Mouse (Mus musculus) testis, adult 2 months (tissue): Measurements from ENCODE around the gene Micu2. TPM values are rescaled to one million over a fixed set of nuclear protein-coding genes. Genes with fewer than 3 reads are reported as not detected.

Source experiments
- H3K27ac ChIP-seq: fragments of 200-500 bp; 2 replicates; pipeline ENCODE4 v1.5.1; 2012; ENCODE audit warnings: low read depth, low read length; ENCODE audit not compliant: control insufficient read depth, insufficient read depth
- H3K27me3 ChIP-seq: fragments of 200-500 bp; 2 replicates; pipeline ENCODE4 v1.6.1; 2012; ENCODE audit warnings: mild to moderate bottlenecking, low read length, moderate library complexity; ENCODE audit not compliant: control insufficient read depth, insufficient read depth
- H3K36me3 ChIP-seq: fragments of 200-500 bp; 2 replicates; pipeline ENCODE4 v1.6.1; 2012; ENCODE audit warnings: mild to moderate bottlenecking, low read length; ENCODE audit not compliant: control insufficient read depth, insufficient read depth
- H3K4me1 ChIP-seq: fragments of 200-500 bp; 2 replicates; pipeline ENCODE4 v1.6.1; 2012; ENCODE audit warnings: low read length; ENCODE audit not compliant: control insufficient read depth, insufficient read depth
- H3K4me3 ChIP-seq: fragments of 200-500 bp; 2 replicates; pipeline ENCODE4 v1.5.1; 2012; ENCODE audit warnings: low read depth, mild to moderate bottlenecking, low read length, moderate library complexity, mixed read lengths; ENCODE audit not compliant: control insufficient read depth
- CTCF ChIP-seq: fragments of 200-500 bp; IDR thresholded peaks from 2 replicates; pipeline ENCODE4 v1.5.1; 2012; ENCODE audit warnings: low read depth, mild to moderate bottlenecking, inconsistent platforms, low read length, moderate library complexity; ENCODE audit not compliant: control insufficient read depth, insufficient read depth, insufficient replicate concordance
- POLR2A ChIP-seq: fragments of 200-500 bp; IDR thresholded peaks from 2 replicates; pipeline ENCODE4 v1.6.1; 2012; ENCODE audit warnings: low read depth, mild to moderate bottlenecking, inconsistent platforms, low read length, moderate library complexity; ENCODE audit not compliant: control insufficient read depth
- polyA plus RNA-seq: library from polyadenylated mRNA; depleted of rRNA; stranded (reverse); fragments of >200 nt; gene quantifications from 2 replicates; pipeline ENCODE4 v1.2.3, GENCODE M21; 2012

Gene Micu2
- polyA plus RNA-seq, 1 experiment, result 6.9 TPM

DNA sequence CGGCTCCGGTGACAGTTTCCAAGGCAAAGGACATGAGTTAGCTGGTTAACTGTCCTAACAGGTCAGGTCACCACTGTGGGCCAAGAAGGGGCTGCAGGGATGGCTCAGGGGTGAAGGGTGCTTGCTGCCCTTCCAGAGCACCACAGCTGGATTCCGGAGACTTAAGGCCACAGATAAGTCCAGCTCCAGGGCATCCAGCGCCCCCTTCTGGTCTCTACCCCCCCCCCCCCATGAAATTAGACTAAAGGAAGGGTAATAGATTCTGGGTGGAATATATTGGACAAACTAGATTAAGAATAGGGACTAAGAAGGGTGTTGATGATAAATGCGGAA lies 306 bp upstream of the Micu2 start:
- peak; percentile 9; the same call in 1 of the 2 replicates for TF ChIP-seq CTCF
- TF ChIP-seq POLR2A, result no peak
- Histone ChIP-seq H3K36me3 (no peaks in the 10 kb centered on the region), H3K27ac (peak overlapping the region; percentile 97), H3K27me3 (no peaks in the 10 kb centered on the region), H3K4me1 (peaks cover 3% of the 10 kb centered on the region), H3K4me3 (peak overlapping the region; percentile 95)

DNA sequence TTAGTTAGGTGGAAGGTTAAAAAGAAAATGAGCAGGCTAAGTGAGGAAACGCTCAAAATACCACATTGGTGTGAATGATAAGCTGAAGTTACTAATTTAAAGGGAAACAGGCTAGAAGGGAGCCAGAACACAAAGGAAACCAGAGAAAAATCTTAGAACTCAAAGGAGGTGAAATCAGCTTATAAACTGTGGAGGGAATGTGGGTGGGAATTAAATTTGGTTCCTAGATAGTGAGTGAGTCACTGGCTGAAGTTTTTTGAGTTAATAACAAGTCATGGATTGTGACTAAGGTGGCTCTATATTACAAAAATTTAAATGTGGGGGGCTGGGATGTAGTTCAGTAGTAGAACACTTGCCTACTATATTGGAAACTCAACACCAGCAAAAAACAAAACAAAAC lies 1.6 kb downstream of the Micu2 start:
- Histone ChIP-seq H3K27ac (no peak overlapping the region), H3K4me1 (peaks cover 3% of the 10 kb centered on the region), H3K27me3 (no peaks in the 10 kb centered on the region), H3K4me3 (no peak overlapping the region), H3K36me3 (no peaks in the 10 kb centered on the region)
- TF ChIP-seq POLR2A (no peak), CTCF (no peak)

- Histone ChIP-seq H3K4me3 (no peak overlapping the region), H3K36me3 (no peaks in the 10 kb centered on the region)
- TF ChIP-seq POLR2A (no peak), CTCF (no peak)
These were observed 2.9 kb downstream of the Micu2 start for GRCm38 (mm10) chr14:57996210-57996609.

DNA sequence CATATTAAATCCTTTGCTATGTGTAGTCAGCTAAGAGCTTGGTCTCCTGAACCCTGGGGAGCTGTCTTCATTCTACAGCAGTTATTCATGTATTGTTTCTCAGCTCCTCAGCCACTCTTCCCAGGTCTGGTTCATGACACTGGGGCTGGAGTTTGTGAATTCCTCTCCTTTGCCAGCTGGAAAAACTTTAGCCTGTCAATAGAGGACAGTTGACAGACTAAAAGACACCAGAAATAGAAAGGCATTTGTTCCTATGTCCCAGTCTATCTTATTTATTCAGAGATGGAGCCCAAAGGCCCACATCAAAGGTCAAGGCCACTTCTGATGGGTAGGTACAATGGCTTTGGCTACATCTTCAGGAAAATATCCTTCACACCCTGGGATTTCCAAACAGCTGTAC lies 7.3 kb downstream of the Micu2 start:
- TF ChIP-seq POLR2A (no peak), CTCF (no peak)
- H3K4me3 ChIP-seq, result no peak overlapping the region
- no peak overlapping the region for H3K27ac ChIP-seq
- no peaks in the 10 kb centered on the region for H3K36me3 ChIP-seq
- H3K27me3 ChIP-seq, result no peaks in the 10 kb centered on the region
- no peaks in the 10 kb centered on the region for H3K4me1 ChIP-seq

More at GRCm38 (mm10) chr14:57996210-57996609, 2.9 kb downstream of the Micu2 start:
- H3K27ac ChIP-seq, result no peak overlapping the region
- H3K27me3 ChIP-seq, result no peaks in the 10 kb centered on the region
- H3K4me1 ChIP-seq, result peaks cover 3% of the 10 kb centered on the region

DNA sequence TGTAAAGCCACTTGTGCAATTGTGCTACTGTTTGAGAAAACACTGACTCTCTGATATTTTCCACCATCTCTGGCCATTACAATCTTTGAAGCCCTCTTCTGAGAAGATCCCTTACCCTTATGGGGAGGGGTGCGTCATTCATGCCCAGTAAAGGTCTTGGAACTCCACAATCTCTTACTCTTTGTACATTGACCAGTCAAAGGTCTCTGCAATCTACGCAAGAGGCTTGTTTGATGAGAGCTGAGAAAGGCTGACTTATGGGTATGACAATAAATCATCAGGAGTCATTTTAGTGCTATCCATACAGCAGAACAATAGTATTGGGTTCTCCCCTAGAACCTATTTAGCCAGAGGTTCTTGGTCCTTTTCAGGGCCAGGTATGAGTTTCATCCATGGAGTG lies 9.9 kb downstream of the Micu2 start:
- Histone ChIP-seq H3K4me3 (no peak overlapping the region), H3K4me1 (no peaks in the 10 kb centered on the region), H3K36me3 (no peaks in the 10 kb centered on the region), H3K27ac (no peak overlapping the region), H3K27me3 (no peaks in the 10 kb centered on the region)
- TF ChIP-seq POLR2A, result no peak
- TF ChIP-seq CTCF, result no peak

DNA sequence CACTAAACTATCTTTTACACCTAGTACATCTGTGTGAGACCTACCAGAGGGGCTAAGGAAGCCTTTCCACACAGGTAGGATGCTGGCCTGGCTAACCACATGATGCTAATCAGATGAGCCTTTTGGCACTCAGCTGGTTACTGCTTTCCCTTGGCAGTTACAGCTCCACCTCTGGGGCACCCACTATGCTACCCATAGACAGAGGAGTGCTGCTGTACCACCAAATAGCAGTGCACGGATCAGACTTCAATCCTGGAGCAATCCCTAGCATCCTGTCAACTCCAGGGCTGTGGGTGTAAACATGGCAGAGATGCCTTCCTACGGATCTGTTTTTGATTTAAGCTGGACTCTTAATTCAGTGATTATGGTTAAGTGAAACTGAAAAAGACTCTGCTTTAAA lies 13.3 kb downstream of the Micu2 start:
- Histone ChIP-seq H3K36me3 (no peaks in the 10 kb centered on the region), H3K27ac (no peak overlapping the region), H3K4me1 (no peaks in the 10 kb centered on the region; the same call in 1 of the 2 replicates), H3K27me3 (no peaks in the 10 kb centered on the region), H3K4me3 (no peak overlapping the region)
- TF ChIP-seq POLR2A, result no peak
- no peak for TF ChIP-seq CTCF

GRCm38 (mm10) chr14:57982450-57982849 lies 16.6 kb downstream of the Micu2 start:
- TF ChIP-seq CTCF (no peak), POLR2A (no peak)
- H3K4me1 ChIP-seq, result no peaks in the 10 kb centered on the region; the same call in 1 of the 2 replicates
- no peak overlapping the region for H3K27ac ChIP-seq
- H3K36me3 ChIP-seq, result no peaks in the 10 kb centered on the region
- H3K27me3 ChIP-seq, result no peaks in the 10 kb centered on the region
- H3K4me3 ChIP-seq, result no peak overlapping the region

DNA sequence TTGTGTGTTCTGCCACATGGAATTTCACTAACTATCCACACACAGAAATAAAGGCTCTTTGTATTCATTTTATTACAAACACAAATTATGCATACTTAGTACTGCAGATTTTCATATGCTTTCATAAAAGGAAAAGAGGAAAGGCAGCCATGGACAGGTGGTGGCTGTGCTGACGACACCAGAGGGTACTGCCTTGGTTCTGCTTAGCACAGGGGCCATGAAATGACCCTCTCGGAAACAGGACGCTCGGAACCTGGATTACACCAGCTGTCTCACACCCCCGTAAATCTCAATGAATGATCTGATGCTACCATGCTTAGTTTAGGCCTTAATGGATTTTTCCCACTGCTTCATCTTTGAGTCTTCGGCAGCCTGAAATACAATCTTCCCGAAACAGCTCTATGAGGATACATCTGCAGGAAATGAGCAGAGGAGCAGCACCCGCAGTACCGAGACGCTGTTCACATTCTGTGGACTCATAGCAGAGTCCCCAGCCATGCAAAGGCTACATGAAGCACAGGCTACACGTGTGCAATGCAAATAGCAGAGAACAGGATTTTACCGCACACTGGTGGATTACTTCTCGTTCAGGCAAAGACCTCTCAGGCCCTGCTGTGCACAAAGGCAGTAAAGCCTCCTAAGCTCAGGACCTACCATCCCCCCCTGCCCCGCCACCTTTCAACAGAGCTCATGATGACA lies 17.2 kb downstream of the Micu2 start:
- no peak overlapping the region for H3K4me3 ChIP-seq
- H3K27ac ChIP-seq, result no peak overlapping the region
- no peak for TF ChIP-seq POLR2A
- no peak for TF ChIP-seq CTCF
- no peaks in the 10 kb centered on the region; the same call in 1 of the 2 replicates for H3K4me1 ChIP-seq
- H3K27me3 ChIP-seq, result no peaks in the 10 kb centered on the region
- H3K36me3 ChIP-seq, result no peaks in the 10 kb centered on the region
